Mouse (Mus musculus) bone marrow, adult 2 months (tissue): ENCODE results near the gene Mapk13.

Experiments used
- CTCF ChIP-seq: fragments of 200-500 bp; IDR thresholded peaks from 2 replicates; pipeline ENCODE4 v1.5.1; 2011; ENCODE audit warnings: low read length, control low read depth; ENCODE audit not compliant: control insufficient read depth, insufficient read depth
- POLR2A ChIP-seq: fragments of 200-500 bp; IDR thresholded peaks from 2 replicates; pipeline ENCODE4 v1.6.1; 2011; ENCODE audit warnings: low read depth, mild to moderate bottlenecking, control low read depth, low read length, borderline replicate concordance; ENCODE audit not compliant: control insufficient read depth

- no peak for TF ChIP-seq POLR2A
- no peak for TF ChIP-seq CTCF
These were observed 6.1 kb downstream of the Mapk13 start for GRCm38 (mm10) chr17:28775161-28775560.
